Mouse (Mus musculus) cortical plate, adult 2 months (tissue): ENCODE data around the gene Dysf.

Experiments used
- CTCF ChIP-seq: fragments of 200-500 bp; IDR thresholded peaks from 2 replicates; pipeline ENCODE4 v1.5.1; 2011; ENCODE audit warnings: mild to moderate bottlenecking, control low read depth, low read length; ENCODE audit not compliant: insufficient read depth; ENCODE audit errors: extremely low read depth
- POLR2A ChIP-seq: fragments of 200-500 bp; IDR thresholded peaks from 2 replicates; pipeline ENCODE4 v1.6.1; 2011; ENCODE audit warnings: mild to moderate bottlenecking, low read length, control low read depth; ENCODE audit not compliant: insufficient read depth; ENCODE audit errors: extremely low read depth

GRCm38 (mm10) chr6:84231108-84231507 lies 222.7 kb downstream of the Dysf start:
- no peak for TF ChIP-seq CTCF
- no peak for TF ChIP-seq POLR2A
